9 mouse cellular contexts compared by ENCODE assay signal in genomic region chr4:125114638-125115037, GRCm38 (mm10). TPM values are rescaled to one million over a fixed set of nuclear protein-coding genes. Genes with fewer than 3 reads are reported as not detected.
A peak's percentile ranks its signal among the peaks of the same experiment; 100 is the strongest.
DNase-seq lines count a peak whose midpoint lies in the region; ATAC-seq and TF ChIP-seq lines count a peak whose summit lies in the region.
"Had no signal": no experiment of that assay in that cellular context is flagged by ENCODE, and none has a peak within 500 bp of the region (broad histone marks: within the 10 kb centered on the region; RNA-seq: fewer than 3 reads in every experiment).

No protein-coding gene starts in this region.

- H3K36me3 ChIP-seq in ES-Bruce4 (ENCODE audit: control insufficient read depth, insufficient read depth, low read length, poor library complexity, severe bottlenecking) = peaks cover 1% of the 10 kb centered on the region
- peaks cover 24% of the 10 kb centered on the region for H3K36me3 ChIP-seq in forebrain, embryonic 13.5 days (ENCODE audit: poor library complexity, severe bottlenecking)
- peaks cover 6% of the 10 kb centered on the region; the same call in 1 of the 2 replicates for H3K36me3 ChIP-seq in lung, embryonic 14.5 days (ENCODE audit: insufficient read depth)

- TF ChIP-seq EP300 in ES-Bruce4 (IDR thresholded peaks at IDR 0.05; ENCODE audit: insufficient read depth, low read depth, low read length) = no peak

- no peak overlapping the region for H3K9ac ChIP-seq in ES-Bruce4 (ENCODE audit: low read depth, poor library complexity, severe bottlenecking)
- peak overlapping the region; percentile 28; the same call in 1 of the 2 replicates for H3K9ac ChIP-seq in forebrain, embryonic 13.5 days
- H3K9ac ChIP-seq in lung, embryonic 14.5 days = no peak overlapping the region; the same call in 1 of the 2 replicates

- peaks cover 3% of the 10 kb centered on the region for H3K4me1 ChIP-seq in ES-Bruce4 (ENCODE audit: control insufficient read depth, insufficient read depth, low read length)
- H3K4me1 ChIP-seq in forebrain, embryonic 13.5 days = peaks cover 19% of the 10 kb centered on the region
- no peaks in the 10 kb centered on the region for H3K4me1 ChIP-seq in lung, embryonic 14.5 days (ENCODE audit: insufficient read depth)

- TF ChIP-seq CTCF in ES-Bruce4 (IDR thresholded peaks at IDR 0.05; ENCODE audit: low read depth, low read length) = peak; percentile 82
- peak; percentile 81 for TF ChIP-seq CTCF in lung, embryonic 14.5 days (IDR thresholded peaks at IDR 0.05; ENCODE audit: low read depth)

- intact Hi-C loops in heart, postnatal 25 days (cut with DNase I) = loop anchor here (5.0 kb wide), 1 partner anchor 43 kb away; no protein-coding TSS in a partner anchor

- WGBS in forebrain, embryonic 13.5 days = 9% methylated on average over 6 of the region's 6 CpGs
- WGBS in lung, embryonic 14.5 days = 11% methylated on average over 6 of the region's 6 CpGs

- H3K27me3 ChIP-seq in ES-Bruce4 (ENCODE audit: control insufficient read depth, insufficient read depth, low read length, poor library complexity, severe bottlenecking) = no peaks in the 10 kb centered on the region
- no peaks in the 10 kb centered on the region for H3K27me3 ChIP-seq in forebrain, embryonic 13.5 days
- no peaks in the 10 kb centered on the region for H3K27me3 ChIP-seq in lung, embryonic 14.5 days (ENCODE audit: insufficient read depth, low read length)

- no peak overlapping the region for H3K27ac ChIP-seq in ES-Bruce4 (ENCODE audit: insufficient read depth, low read length)
- no peak overlapping the region for H3K27ac ChIP-seq in forebrain, embryonic 13.5 days
- H3K27ac ChIP-seq in lung, embryonic 14.5 days (ENCODE audit: low read depth) = 0 out of 2 replicates have a peak overlapping the region, but pooled peaks have one; percentile 10

- DNase-seq in heart, postnatal 25 days (ENCODE audit: low spot score) = peak; percentile 61
- peak; percentile 89 for DNase-seq in layer of hippocampus, adult 9-10 months (ENCODE audit: low spot score)
- DNase-seq in lung, embryonic 14.5 days = peak; percentile 88
- peak; percentile 65 for DNase-seq in testis, postnatal 14 days (ENCODE audit: low spot score)

- H3K4me3 ChIP-seq in ES-Bruce4 (ENCODE audit: low read depth, low read length) = no peak overlapping the region
- no peak overlapping the region for H3K4me3 ChIP-seq in forebrain, embryonic 13.5 days
- H3K4me3 ChIP-seq in lung, embryonic 14.5 days (ENCODE audit: low read depth, low read length) = no peak overlapping the region

- H3K4me2 ChIP-seq in forebrain, embryonic 13.5 days = no peak overlapping the region
- H3K4me2 ChIP-seq in lung, embryonic 14.5 days = no peak overlapping the region

- peak; percentile 36 for ATAC-seq in cerebellum, adult (ENCODE audit: insufficient number of reproducible peaks, low FRiP score, low TSS enrichment)
- peak; percentile 61 for ATAC-seq in forebrain, embryonic 13.5 days
- peak; percentile 26; the same call in 1 of the 2 replicates for ATAC-seq in lung, embryonic 14.5 days (ENCODE audit: insufficient read depth)
- peak; percentile 64 for ATAC-seq in neutrophil, adult 5-6 weeks (ENCODE audit: extremely low read depth, insufficient number of reproducible peaks, low FRiP score, poor library complexity, severe bottlenecking)

- TF ChIP-seq POLR2A in ES-Bruce4 (IDR thresholded peaks at IDR 0.05; ENCODE audit: insufficient read depth, low read length) = no peak

- H3K9me3 ChIP-seq in ES-Bruce4 (replicated peaks; ENCODE audit: control insufficient read depth, insufficient read depth, low read length, poor library complexity, severe bottlenecking) = no peaks in the 10 kb centered on the region
- H3K9me3 ChIP-seq in forebrain, embryonic 13.5 days (replicated peaks) = no peaks in the 10 kb centered on the region
- H3K9me3 ChIP-seq in lung, embryonic 14.5 days (ENCODE audit: low read depth, low read length) = no peaks in the 10 kb centered on the region

RNA-seq across cellular contexts. Expression of gene Zc3h12a, which starts 13.0 kb away (rescaled TPM):
- polyA plus RNA-seq in ES-Bruce4 (2011; ENCODE audit: insufficient read depth, insufficient read length, low read depth, missing spikeins) = 3.6 and 4.7 TPM in 2 replicates
- 0.15 TPM in 1 of 2 replicates, not detected in the other for polyA plus RNA-seq in forebrain, embryonic 13.5 days (2015; fragmentation: Nextera tagmentation; extraction: Ambion mirVana)
- total RNA-seq in heart, postnatal 25 days (2021) = 1 to 10 TPM; 3.5 to 4.1 TPM
- polyA plus RNA-seq in lung, embryonic 14.5 days (2014; fragmentation: Nextera tagmentation; extraction: Ambion mirVana) = 0.41 and 0.42 TPM in 2 replicates
- 37.3 and 37.8 TPM in 2 replicates for total RNA-seq in neutrophil, adult 5-6 weeks (2017)

RNA-seq across cellular contexts. Expression of gene Meaf6, which starts 29.7 kb away (rescaled TPM):
- polyA plus RNA-seq in ES-Bruce4 (2011; ENCODE audit: insufficient read depth, insufficient read length, low read depth, missing spikeins) = 35.2 and 39.6 TPM in 2 replicates
- polyA plus RNA-seq in forebrain, embryonic 13.5 days (2015; fragmentation: Nextera tagmentation; extraction: Ambion mirVana) = 146 and 148 TPM in 2 replicates
- total RNA-seq in heart, postnatal 25 days (2021) = 10 to 100 TPM; 21.1 to 22.0 TPM
- 63.5 and 65.2 TPM in 2 replicates for polyA plus RNA-seq in lung, embryonic 14.5 days (2014; fragmentation: Nextera tagmentation; extraction: Ambion mirVana)
- 23.8 and 38.1 TPM in 2 replicates for total RNA-seq in neutrophil, adult 5-6 weeks (2017)

RNA-seq across cellular contexts. Expression of gene Snip1, which starts 48.2 kb away (rescaled TPM):
- polyA plus RNA-seq in ES-Bruce4 (2011; ENCODE audit: insufficient read depth, insufficient read length, low read depth, missing spikeins) = 20.0 and 23.8 TPM in 2 replicates
- polyA plus RNA-seq in forebrain, embryonic 13.5 days (2015; fragmentation: Nextera tagmentation; extraction: Ambion mirVana) = 27.1 and 29.1 TPM in 2 replicates
- 1 to 10 TPM; 7.6 to 8.8 TPM for total RNA-seq in heart, postnatal 25 days (2021)
- 35.0 and 35.6 TPM in 2 replicates for polyA plus RNA-seq in lung, embryonic 14.5 days (2014; fragmentation: Nextera tagmentation; extraction: Ambion mirVana)
- 26.2 and 30.0 TPM in 2 replicates for total RNA-seq in neutrophil, adult 5-6 weeks (2017)

RNA-seq across cellular contexts. Expression of gene Dnali1, which starts 49.1 kb away (rescaled TPM):
- polyA plus RNA-seq in ES-Bruce4 (2011; ENCODE audit: insufficient read depth, insufficient read length, low read depth, missing spikeins) = not detected in 2 replicates
- polyA plus RNA-seq in forebrain, embryonic 13.5 days (2015; fragmentation: Nextera tagmentation; extraction: Ambion mirVana) = 0.52 and 1.2 TPM in 2 replicates
- not detected for total RNA-seq in heart, postnatal 25 days (2021)
- polyA plus RNA-seq in lung, embryonic 14.5 days (2014; fragmentation: Nextera tagmentation; extraction: Ambion mirVana) = 0.13 and 0.42 TPM in 2 replicates
- total RNA-seq in neutrophil, adult 5-6 weeks (2017) = 0.23 and 0.49 TPM in 2 replicates
- polyA plus RNA-seq: large intestine, adult 2 months had no signal
